In the genomic region with DNA sequence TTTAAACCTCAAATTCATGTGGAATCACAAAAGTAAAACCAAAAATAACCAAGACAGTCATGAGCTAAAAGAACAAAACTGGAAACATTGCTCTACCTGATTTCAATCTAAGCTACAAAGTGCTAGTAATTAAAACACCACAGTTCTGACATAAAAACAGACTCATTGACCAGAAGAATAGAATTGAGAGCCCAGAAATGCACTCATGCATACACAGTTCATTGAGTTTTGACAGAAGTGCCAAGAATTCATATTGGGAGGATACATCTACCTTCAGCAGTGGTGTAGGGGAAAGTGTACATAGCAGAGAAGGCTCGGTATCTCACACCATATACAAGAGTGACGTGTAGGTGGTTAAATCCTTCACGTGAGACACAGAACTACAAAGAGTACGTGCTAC, we compare ENCODE assay signal across 18 mouse cellular contexts.
"Had no signal": no experiment of that assay in that cellular context is flagged by ENCODE, and none has a peak within 500 bp of the region (broad histone marks: within the 10 kb centered on the region; RNA-seq: fewer than 3 reads in every experiment).

No protein-coding gene starts in this region.

- DNase-seq: cerebellum, adult 9-10 months; cerebellum, adult 9-11 months; cerebellum, postnatal 14 days; cerebellum, postnatal 25 days; cerebellum, postnatal 36 days; embryo, embryonic 11 days; forebrain, postnatal 0 days; gastrocnemius, adult 2 months; gastrocnemius, postnatal 10 days; gastrocnemius, postnatal 14 days; gastrocnemius, postnatal 25 days; gastrocnemius, postnatal 36 days; heart, adult 18-20 months; heart, adult 2 months had no signal

- ATAC-seq: forebrain, embryonic 13.5 days; forebrain, embryonic 14.5 days; forebrain, embryonic 15.5 days; forebrain, embryonic 16.5 days had no signal
